Mouse (Mus musculus) kidney, adult 2 months (tissue): Measurements from ENCODE around the gene Lad1.

Source experiments
- CTCF ChIP-seq: fragments of 200-500 bp; conservative IDR thresholded peaks from 2 replicates; pipeline ENCODE4 v1.5.1; 2011; ENCODE audit warnings: low read depth, mild to moderate bottlenecking, control low read depth, low read length, moderate library complexity, mixed read lengths; ENCODE audit not compliant: insufficient read depth, insufficient read length
- POLR2A ChIP-seq: fragments of 200-500 bp; IDR thresholded peaks from one replicate; pipeline ENCODE4 v1.6.1; 2011; ENCODE audit warnings: low read depth, low read length, control low read depth

- TF ChIP-seq CTCF, result no peak
- TF ChIP-seq POLR2A, result no peak
Observed at GRCm38 (mm10) chr1:135853200-135853599, 34.8 kb downstream of the Lad1 start.
